Mouse (Mus musculus): ENCODE measurements around the gene Samd13. TPM values are rescaled to one million over a fixed set of nuclear protein-coding genes. Genes with fewer than 3 reads are reported as not detected.
A peak's percentile ranks its signal among the peaks of the same experiment; 100 is the strongest.

Gene Samd13
- total RNA-seq (2021), result under 1 TPM in 1 of 2 experiments, not detected in 1; 0.48 TPM

DNA sequence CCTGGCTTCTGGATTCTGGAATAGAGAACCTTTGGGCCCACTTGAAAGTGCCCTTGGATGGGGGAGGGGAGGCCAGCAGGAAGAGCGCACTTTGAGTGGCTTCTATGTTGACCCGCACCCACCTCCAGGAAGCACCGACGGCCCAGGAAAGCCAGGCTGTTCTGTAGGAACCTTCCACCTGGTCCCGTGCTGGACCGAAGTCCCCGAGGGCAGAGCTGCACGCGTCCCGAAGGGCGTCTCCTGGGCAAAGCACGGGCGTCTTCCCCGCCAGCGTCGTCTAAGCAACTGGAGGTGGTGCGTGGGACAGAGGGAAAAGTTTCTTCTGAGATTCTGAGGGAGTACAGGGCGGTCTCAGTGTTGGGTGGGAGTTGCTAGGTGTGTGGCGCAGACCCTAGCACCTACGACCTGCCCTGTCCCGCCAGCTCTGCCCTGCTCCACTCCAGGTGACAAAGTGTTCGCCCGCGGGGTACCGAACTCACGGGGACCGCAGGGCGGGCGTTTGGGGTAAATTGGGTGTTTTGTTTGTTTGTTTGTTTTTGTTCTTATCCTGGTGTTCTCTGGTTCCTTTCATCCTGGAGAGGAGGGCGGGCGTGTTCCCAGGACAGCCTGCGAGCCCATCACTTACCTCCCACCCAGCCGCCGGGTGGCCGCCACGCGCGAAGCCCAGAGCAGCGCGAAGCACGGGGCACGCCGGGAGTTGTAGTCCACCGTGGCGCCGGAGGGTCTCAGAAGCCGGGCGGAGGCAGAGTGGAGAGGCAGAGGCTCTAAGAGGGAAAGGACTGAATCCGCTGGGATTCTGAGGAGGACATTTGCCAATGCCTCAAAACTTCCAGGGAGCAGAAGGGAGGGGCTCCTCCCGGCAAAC lies at the start of gene Samd13:
Gene Samd13, minus strand, starts transcription at position 782 of the 865 bp plus-strand sequence.
- peak; percentile 82 for DNase-seq
- intact Hi-C loops (cut with DNase I), result no loop called here

DNA sequence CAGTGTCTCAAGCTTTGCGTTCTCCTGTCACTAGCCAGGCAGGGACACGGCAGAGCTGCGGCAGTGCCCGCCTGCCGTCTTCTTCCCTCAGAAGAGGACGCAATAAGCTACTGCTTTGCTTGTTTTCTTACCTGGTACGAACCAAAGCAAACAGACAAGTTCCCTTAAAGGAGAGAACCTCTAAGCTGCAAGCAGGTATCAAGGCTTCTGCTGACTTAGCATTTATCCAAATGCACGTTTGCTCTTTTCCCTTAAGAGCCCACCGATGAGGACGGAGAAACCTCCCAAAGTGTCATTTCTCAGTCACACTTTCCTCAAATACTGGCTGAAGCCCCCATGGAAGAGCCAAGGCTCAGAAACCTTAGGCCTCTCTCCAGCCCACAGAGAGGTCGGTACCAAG lies 46.1 kb upstream of the Samd13 start:
- no peak for DNase-seq
- intact Hi-C loops (cut with DNase I), result no loop called here

DNA sequence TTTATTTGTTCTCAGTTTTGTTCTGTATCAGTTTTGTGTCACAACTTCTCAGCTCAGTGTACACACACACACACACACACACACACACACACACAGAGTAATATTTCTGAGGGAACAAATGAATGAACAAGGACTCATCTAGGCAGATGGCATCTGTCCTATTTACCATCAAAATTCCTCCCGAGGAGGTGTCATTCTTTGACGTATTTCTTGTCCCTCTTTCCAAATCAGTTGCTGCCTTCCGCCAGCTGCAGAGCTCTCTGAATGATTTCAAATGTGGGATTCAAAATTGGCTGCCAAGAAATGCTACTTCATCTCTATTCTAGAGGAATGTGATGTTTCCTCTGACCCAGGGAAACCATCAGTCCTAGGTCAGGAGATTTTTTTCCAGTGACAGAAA lies 37.6 kb upstream of the Samd13 start:
- intact Hi-C loops (cut with DNase I), result no loop called here
- DNase-seq, result no peak

DNA sequence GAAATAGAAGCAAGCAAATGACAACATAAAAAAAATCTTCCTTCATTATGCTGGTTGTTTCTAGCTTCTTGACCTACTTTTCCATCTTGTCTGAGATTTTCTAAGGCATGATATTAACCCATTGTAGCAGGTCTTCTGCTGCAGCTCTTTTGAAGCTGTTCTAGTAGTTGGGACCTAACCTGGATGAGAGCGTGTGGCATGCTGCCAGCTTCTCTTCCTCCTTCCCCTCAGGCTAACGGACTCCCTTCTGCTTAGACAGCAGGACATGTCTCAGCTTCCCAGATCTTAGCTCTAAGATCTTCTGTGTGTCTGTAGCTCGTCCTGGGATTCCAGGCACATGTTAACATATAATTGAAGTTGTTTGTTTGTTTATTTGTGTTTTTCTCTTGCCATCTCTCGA lies 34.3 kb upstream of the Samd13 start:
- intact Hi-C loops (cut with DNase I), result no loop called here
- peak; percentile 6 for DNase-seq

DNA sequence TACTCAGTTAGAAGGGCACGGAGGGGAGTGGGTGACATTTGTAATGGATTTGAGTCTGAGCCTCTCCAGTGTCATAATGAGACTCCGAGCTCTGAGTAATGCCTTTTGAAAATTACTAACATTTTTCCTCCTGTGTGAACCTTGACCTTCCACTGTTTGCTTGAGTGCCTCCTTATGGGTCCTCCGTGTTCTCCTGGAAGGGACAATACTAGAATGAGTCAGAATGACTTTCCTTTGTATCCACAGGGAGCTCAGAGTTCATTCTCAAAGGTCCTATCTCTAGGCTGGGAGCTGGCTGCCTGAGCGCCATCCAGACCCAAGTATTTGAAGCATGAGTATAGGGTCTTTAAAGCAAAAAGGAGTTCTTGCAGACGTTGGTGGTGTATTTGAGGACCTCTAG lies 32.9 kb upstream of the Samd13 start:
- intact Hi-C loops (cut with DNase I), result no loop called here
- DNase-seq, result no peak

GRCm38 (mm10) chr3:146712305-146712704 lies 26.9 kb upstream of the Samd13 start:
- intact Hi-C loops (cut with DNase I), result no loop called here
- no peak for DNase-seq

- no peak for DNase-seq
- intact Hi-C loops (cut with DNase I), result no loop called here
Measured at GRCm38 (mm10) chr3:146711559-146711958, 26.2 kb upstream of the Samd13 start.

DNA sequence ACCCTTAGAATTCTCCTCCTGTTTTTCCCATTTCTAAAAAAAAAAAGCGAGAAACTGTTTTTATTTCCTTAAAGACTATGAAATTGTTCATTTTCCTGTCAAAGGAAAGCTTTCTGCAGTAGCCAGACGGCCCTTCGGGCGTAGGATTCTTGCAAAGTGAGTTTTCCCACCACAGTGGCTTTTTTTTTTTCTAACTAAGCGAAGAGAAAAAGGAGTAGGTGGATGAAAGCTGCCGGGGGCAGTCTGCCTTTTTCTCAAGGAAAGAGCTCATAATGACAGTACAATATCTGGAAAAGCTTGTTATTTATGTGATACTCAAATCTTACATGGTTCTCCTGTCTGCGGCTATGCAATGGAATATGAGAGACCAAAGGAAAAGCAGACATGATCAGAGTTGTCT lies 25.7 kb upstream of the Samd13 start:
- no peak for DNase-seq
- intact Hi-C loops (cut with DNase I), result no loop called here

DNA sequence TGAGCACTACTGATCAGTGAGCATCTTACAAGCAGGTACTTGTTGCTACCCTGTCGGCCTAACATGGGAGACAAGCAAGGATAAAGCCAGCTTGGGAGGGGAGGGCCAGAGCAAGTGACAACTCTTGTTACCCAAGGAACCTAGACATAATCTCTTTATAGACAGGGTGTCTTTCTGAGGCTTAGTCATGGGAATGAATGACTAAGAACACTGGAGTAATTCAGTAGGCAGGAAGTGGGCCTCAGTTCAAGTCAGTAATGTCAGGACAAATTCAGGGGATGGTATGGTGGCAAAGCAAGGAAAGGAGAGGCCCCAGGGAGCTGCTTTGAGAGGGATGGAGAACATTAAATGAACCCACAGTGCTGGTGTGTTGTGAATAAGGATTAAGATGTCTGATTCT lies 23.7 kb upstream of the Samd13 start:
- DNase-seq, result no peak
- intact Hi-C loops (cut with DNase I), result no loop called here

DNA sequence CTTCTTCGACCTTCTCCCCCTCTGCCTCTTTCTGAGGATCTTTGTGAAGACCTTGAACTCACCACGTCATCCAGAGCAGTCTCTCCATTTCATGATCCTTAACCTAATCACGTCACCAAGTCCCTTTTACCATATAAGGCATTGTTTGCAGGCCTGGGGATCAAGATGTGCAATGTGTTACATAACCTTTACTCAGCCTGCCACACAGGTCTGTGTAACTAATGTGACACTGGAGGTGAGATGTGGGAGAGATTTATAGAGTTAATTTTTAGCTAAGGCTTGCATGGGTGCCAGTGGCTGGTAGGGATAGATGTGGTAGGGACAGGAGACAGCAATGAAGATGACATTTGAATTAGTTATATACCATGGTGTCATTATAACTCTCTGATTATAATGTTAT lies 23.0 kb upstream of the Samd13 start:
- intact Hi-C loops (cut with DNase I), result no loop called here
- no peak for DNase-seq

- no peak for DNase-seq
- intact Hi-C loops (cut with DNase I), result no loop called here
Measured at GRCm38 (mm10) chr3:146704099-146704498, 18.7 kb upstream of the Samd13 start.

GRCm38 (mm10) chr3:146700051-146700450 lies 14.7 kb upstream of the Samd13 start:
- no peak for DNase-seq
- intact Hi-C loops (cut with DNase I), result no loop called here

- intact Hi-C loops (cut with DNase I), result no loop called here
- DNase-seq, result no peak
Measured at GRCm38 (mm10) chr3:146698982-146699381, 13.6 kb upstream of the Samd13 start.

GRCm38 (mm10) chr3:146692547-146692946 lies 7.2 kb upstream of the Samd13 start:
- DNase-seq, result no peak
- intact Hi-C loops (cut with DNase I), result no loop called here

DNA sequence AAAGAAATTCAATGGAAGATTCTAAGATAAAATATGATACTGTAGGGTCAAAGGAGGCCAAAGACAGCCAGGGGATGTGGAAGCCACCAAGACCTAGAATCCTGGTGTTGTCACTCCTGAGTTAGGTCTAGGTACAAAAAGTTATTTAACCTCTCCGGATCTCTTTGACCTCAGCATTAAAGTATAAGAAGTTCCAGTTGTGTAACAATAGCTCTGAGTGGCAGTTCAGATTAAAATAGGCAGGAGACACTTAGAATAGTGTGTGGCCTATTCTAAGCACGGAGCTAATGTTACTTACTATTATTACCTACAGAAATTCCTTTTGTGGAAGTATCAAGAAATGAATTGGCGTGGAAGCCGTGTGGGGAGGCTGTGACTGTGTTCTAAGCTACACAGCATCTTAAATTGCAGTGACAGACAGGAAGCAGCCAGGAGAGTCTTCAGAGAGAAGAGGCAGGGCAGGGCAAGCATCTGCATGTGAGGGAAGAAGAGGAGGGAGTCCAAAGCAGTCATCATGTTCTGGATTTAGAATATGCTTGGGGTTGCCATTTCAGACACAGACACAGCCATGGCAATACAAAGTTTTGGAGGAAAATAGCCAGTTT lies 1.8 kb upstream of the Samd13 start:
- intact Hi-C loops (cut with DNase I), result no loop called here
- DNase-seq, result no peak

- DNase-seq, result no peak
- intact Hi-C loops (cut with DNase I), result no loop called here
Measured at GRCm38 (mm10) chr3:146686428-146686827, 1.0 kb upstream of the Samd13 start.

DNA sequence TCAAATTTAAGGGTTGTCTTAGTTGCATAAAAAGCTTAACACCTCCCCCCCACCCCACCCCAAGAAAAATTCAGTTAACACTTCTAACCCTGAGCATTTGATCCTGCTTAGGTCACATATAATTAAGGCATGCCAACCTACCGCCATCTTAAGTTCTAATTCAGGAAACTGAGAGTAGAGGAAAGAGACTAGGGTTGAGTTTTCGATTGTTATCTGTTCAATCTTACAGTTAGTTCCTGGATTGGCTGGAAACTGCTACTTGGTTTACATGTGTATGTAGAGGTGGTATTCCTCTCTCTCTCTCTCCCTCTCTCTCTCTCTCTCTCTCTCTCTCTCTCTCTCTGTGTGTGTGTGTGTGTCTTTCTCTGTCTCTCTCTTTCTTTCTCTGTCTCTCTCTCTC lies 2.3 kb downstream of the Samd13 start:
- no peak for DNase-seq
- intact Hi-C loops (cut with DNase I), result no loop called here

- intact Hi-C loops (cut with DNase I), result no loop called here
- peak; percentile 51 for DNase-seq
Measured at GRCm38 (mm10) chr3:146682140-146682651, 3.2 kb downstream of the Samd13 start.

GRCm38 (mm10) chr3:146681696-146682095 lies 3.7 kb downstream of the Samd13 start:
- no peak for DNase-seq
- intact Hi-C loops (cut with DNase I), result no loop called here

- no peak for DNase-seq
- intact Hi-C loops (cut with DNase I), result no loop called here
Measured at GRCm38 (mm10) chr3:146680625-146681024, 4.8 kb downstream of the Samd13 start.

GRCm38 (mm10) chr3:146679646-146680045 lies 5.7 kb downstream of the Samd13 start:
- intact Hi-C loops (cut with DNase I), result no loop called here

GRCm38 (mm10) chr3:146676193-146676592 lies 9.2 kb downstream of the Samd13 start:
- intact Hi-C loops (cut with DNase I), result no loop called here
- no peak for DNase-seq

More at GRCm38 (mm10) chr3:146679646-146680045, 5.7 kb downstream of the Samd13 start:
- no peak for DNase-seq
